Mouse (Mus musculus): ENCODE data around the gene Vmn1r172. TPM values are rescaled to one million over a fixed set of nuclear protein-coding genes. Genes with fewer than 3 reads are reported as not detected.
"Not testable (repeated sequence)": the region's sequence is repeated elsewhere in the genome, so short reads cannot be mapped to it uniquely, and the experiment has no call there.

Gene Vmn1r172
- polyA plus RNA-seq (2014; fragmentation: Nextera tagmentation; extraction: Ambion mirVana), result not detected in 2 replicates

DNA sequence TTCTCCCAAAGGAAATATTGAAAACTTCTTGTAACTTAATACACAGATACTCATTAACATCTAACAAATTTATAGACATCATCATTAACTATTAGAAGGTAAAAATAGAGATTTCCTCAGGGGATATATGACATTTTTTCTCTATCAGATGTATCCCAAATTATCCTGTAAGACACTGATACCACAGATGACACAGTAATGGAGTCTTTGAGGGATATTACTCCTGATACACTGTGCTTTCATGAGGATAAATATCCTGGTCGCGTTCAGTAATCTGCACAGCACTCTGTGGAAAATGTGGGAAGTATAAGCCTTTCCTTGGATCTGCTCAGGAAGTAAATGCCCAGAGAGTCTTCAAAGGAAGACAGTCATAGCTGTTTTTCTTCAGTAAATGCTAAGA, at the start of gene Vmn1r172:
Gene Vmn1r172 (plus strand): TSS at position 301 of the 400 bp plus-strand sequence.
- no peak for DNase-seq (ENCODE audit: low spot score)
- Histone ChIP-seq H3K9me3 (replicated peaks; ENCODE audit: control insufficient read depth, low read length) (no peaks in the 10 kb centered on the region), H3K4me3 (ENCODE audit: low read depth, low read length) (no peak within 1 kb of the TSS), H3K4me1 (ENCODE audit: control insufficient read depth, insufficient read depth, low read length) (no peaks in the 10 kb centered on the region), H3K36me3 (ENCODE audit: control insufficient read depth, insufficient read depth, low read length) (no peaks in the 10 kb centered on the region), H3K9ac (ENCODE audit: low read length) (no peak within 1 kb of the TSS), H3K4me2 (ENCODE audit: low read length) (no peak within 1 kb of the TSS), H3K27ac (ENCODE audit: low read depth, low read length) (no peak within 1 kb of the TSS), H3K27me3 (replicated peaks; ENCODE audit: control insufficient read depth, insufficient read depth, low read length) (no peaks in the 10 kb centered on the region)
- WGBS, result 65% methylated on average over 2 of the region's 2 CpGs
- no peak for ATAC-seq

DNA sequence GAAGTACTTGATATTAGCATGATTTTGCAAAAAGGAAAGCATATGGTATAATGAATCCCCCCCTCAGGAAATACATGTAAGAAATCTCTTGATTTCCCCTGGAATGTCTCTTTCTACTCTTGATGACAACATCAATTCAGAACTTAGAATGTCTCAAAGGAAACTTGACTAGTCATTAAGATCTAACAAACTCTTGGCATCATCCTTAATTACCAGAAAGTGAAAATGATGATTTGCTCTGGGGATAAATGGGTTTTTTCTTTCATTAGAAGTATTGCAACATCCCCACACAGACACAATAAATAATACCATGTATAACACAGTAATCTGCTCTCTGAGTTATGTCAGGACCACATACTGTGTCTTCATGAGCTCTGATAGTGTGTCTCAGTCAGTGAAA, 27.7 kb upstream of the Vmn1r172 start, which contains the start of gene Vmn1r171:
Gene Vmn1r171 (plus strand): TSS at position 301 of the 400 bp plus-strand sequence.
- Histone ChIP-seq H3K36me3 (ENCODE audit: control insufficient read depth, insufficient read depth, low read length) (no peaks in the 10 kb centered on the region), H3K4me3 (ENCODE audit: low read depth, low read length) (no peak within 1 kb of the TSS), H3K4me1 (ENCODE audit: control insufficient read depth, insufficient read depth, low read length) (no peaks in the 10 kb centered on the region), H3K27me3 (replicated peaks; ENCODE audit: control insufficient read depth, insufficient read depth, low read length) (no peaks in the 10 kb centered on the region), H3K4me2 (ENCODE audit: low read length) (no peak within 1 kb of the TSS), H3K9me3 (replicated peaks; ENCODE audit: control insufficient read depth, low read length) (peaks cover 11% of the 10 kb centered on the region), H3K9ac (ENCODE audit: low read length) (no peak within 1 kb of the TSS), H3K27ac (ENCODE audit: low read depth, low read length) (no peak within 1 kb of the TSS)
- no peak for DNase-seq (ENCODE audit: low spot score)
- ATAC-seq, result no peak

DNA sequence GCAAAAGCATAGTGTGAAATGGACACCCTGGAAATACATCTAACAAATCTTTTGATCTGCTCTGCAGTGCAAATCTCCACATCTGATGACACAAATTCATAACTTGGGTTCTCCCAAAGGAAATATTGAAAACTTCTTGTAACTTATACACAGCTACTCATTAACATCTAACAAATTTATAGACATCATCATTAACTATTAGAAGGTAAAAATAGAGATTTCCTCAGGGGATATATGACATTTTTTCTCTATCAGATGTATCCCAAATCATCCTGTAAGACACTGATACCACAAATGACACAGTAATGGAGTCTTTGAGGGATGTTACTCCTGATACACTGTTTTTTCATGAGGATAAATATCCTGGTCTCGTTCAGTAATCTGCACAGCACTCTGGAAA, 42.3 kb downstream of the Vmn1r172 start, which contains the start of gene Vmn1r173:
Gene Vmn1r173 (plus strand): TSS at position 301 of the 400 bp plus-strand sequence.
- not testable (repeated sequence) for H3K27ac ChIP-seq (ENCODE audit: low read depth, low read length); ATAC-seq; H3K36me3 ChIP-seq (ENCODE audit: control insufficient read depth, insufficient read depth, low read length); H3K27me3 ChIP-seq (replicated peaks; ENCODE audit: control insufficient read depth, insufficient read depth, low read length); H3K9ac ChIP-seq (ENCODE audit: low read length); H3K4me3 ChIP-seq (ENCODE audit: low read depth, low read length); H3K4me1 ChIP-seq (ENCODE audit: control insufficient read depth, insufficient read depth, low read length); DNase-seq (ENCODE audit: low spot score); H3K4me2 ChIP-seq (ENCODE audit: low read length); H3K9me3 ChIP-seq (replicated peaks; ENCODE audit: control insufficient read depth, low read length)
- WGBS, result 57% methylated on average over 1 of the region's 1 CpGs

Other genes starting within 250 kb of the Vmn1r172 start
- not detected in 2 replicates for gene Vmn1r167, start 151.1 kb upstream of the Vmn1r172 start, polyA plus RNA-seq (2014; fragmentation: Nextera tagmentation; extraction: Ambion mirVana)
- gene Vmn1r168, start 118.6 kb upstream of the Vmn1r172 start, polyA plus RNA-seq (2014; fragmentation: Nextera tagmentation; extraction: Ambion mirVana), result not detected in 2 replicates
- not detected in 2 replicates for gene Vmn1r169, start 82.8 kb upstream of the Vmn1r172 start, polyA plus RNA-seq (2014; fragmentation: Nextera tagmentation; extraction: Ambion mirVana)
- gene Vmn1r170, start 52.1 kb upstream of the Vmn1r172 start, polyA plus RNA-seq (2014; fragmentation: Nextera tagmentation; extraction: Ambion mirVana), result not detected in 2 replicates
- not detected in 2 replicates for gene Vmn1r171, start 27.6 kb upstream of the Vmn1r172 start, polyA plus RNA-seq (2014; fragmentation: Nextera tagmentation; extraction: Ambion mirVana)
- gene Vmn1r173, start 42.4 kb downstream of the Vmn1r172 start, polyA plus RNA-seq (2014; fragmentation: Nextera tagmentation; extraction: Ambion mirVana), result not detected in 2 replicates
- not detected in 2 replicates for gene Vmn1r174, start 94.0 kb downstream of the Vmn1r172 start, polyA plus RNA-seq (2014; fragmentation: Nextera tagmentation; extraction: Ambion mirVana)
- gene Vmn1r175, start 152.3 kb downstream of the Vmn1r172 start, polyA plus RNA-seq (2014; fragmentation: Nextera tagmentation; extraction: Ambion mirVana), result not detected in 2 replicates
- not detected in 2 replicates for gene Vmn1r176, start 179.1 kb downstream of the Vmn1r172 start, polyA plus RNA-seq (2014; fragmentation: Nextera tagmentation; extraction: Ambion mirVana)
- gene Vmn1r177, start 208.1 kb downstream of the Vmn1r172 start, polyA plus RNA-seq (2014; fragmentation: Nextera tagmentation; extraction: Ambion mirVana), result not detected in 2 replicates
- not detected in 2 replicates for gene Vmn1r178, start 233.7 kb downstream of the Vmn1r172 start, polyA plus RNA-seq (2014; fragmentation: Nextera tagmentation; extraction: Ambion mirVana)